Mouse (Mus musculus): ENCODE measurements around the gene Hoxb8.

DNA sequence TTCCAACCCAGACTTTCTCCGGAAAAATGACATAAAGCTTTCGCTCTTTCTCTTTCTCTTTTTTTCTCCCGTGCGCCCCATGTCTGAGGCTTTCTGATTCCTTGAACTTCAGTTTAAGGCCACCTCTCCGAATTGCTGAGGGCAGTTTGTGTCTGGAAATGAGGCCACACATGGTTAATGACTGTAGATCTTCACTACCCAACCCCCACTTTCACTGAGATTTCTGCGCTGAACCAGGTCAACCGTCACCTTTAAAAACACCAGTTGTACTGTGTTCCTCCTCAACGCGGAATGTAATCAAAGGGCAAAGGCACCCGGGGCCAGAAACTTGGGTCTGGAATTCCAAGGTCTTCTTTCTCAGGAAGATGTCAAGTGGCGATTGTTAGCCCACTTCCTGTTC, 27.5 kb upstream of the Hoxb8 start:
- TF ChIP-seq CTCF (IDR thresholded peaks at IDR 0.05; ENCODE audit: low read depth, low read length) = no peak
- TF ChIP-seq POLR2A (IDR thresholded peaks at IDR 0.05; ENCODE audit: insufficient read depth, low read length) = no peak
